Mouse (Mus musculus) lung, postnatal 36 days (tissue): Measurements from ENCODE around the gene Olfr281.

ENCODE experiments used
- DNase-seq: peaks from one replicate; pipeline ENCODE4 v3.0.0; 2022; ENCODE audit warnings: mixed read lengths

The Olfr281 gene

GRCm38 (mm10) chr15:98486433-98487021, 34.1 kb downstream of the Olfr281 start:
- DNase-seq: no peak

- DNase-seq: peak; percentile 63
Observed at GRCm38 (mm10) chr15:98491332-98491731, 38.9 kb downstream of the Olfr281 start.

DNA sequence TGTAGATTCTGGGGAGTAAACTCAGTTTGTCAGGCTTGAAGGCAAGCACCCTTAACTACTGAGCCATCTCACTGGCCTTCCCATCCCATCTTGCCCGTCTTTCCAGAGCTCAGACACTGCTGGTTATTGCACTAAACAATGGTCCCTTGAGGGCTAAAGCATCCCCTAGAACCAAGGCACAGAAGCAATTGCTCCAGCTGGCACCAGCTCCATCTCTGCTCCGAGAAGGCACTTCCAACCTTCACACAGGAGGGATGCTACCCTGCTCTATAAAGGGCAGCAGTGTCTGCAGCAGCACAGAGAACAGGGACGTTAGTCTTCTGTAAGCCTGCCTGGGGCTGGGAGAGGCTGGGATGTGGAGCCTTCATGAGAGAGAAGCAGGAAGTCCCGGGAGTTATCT, 39.7 kb downstream of the Olfr281 start, which contains the start of gene Olfr279:
Gene Olfr279, plus strand, starts transcription at position 301 of the 400 bp plus-strand sequence.
- no peak for DNase-seq

GRCm38 (mm10) chr15:98497631-98498030, 45.2 kb downstream of the Olfr281 start:
- no peak for DNase-seq

GRCm38 (mm10) chr15:98503317-98503716, 50.9 kb downstream of the Olfr281 start:
- DNase-seq: no peak

DNA sequence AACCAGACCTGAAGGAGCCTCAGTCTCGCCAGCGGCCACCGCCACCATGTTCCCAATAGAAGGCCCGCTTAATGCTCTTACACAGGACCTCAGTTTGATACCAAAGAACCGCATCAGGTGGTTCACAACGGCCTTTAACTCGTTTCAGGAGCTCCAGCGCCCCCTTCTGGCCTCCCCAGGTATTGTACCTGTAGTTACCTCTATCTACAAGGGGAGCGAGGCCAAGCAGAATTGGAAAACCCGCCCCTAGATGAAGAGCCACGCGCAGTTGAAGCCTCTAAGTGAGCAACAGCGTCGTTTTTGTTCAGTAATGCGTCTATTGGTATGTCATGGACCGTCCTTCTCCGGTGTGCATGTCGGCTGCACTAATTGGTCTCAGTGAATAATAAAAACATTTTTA, 52.1 kb downstream of the Olfr281 start:
- DNase-seq: peak; percentile 85

GRCm38 (mm10) chr15:98506253-98506957, 54.0 kb downstream of the Olfr281 start:
- peak; percentile 46 for DNase-seq

GRCm38 (mm10) chr15:98507321-98507720, 54.9 kb downstream of the Olfr281 start:
- DNase-seq: no peak

DNA sequence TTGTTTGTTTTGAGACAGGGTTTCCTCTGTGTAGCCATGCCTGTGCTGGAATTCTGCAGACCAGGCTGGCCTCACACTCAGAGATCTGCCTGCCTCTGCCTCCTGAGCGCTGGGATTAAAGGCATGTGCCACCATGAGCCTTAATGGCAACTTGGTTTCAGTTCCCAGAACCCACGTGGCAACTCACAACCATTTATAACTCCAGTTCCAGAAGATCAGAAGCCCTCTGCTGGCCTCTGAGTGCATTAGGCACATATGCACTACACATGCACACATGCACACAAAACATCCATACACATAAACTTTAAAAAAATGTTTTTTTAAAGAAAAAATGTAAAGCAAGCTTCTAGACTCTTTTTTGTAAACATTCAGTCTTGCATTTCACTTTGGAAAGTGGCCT, 57.0 kb downstream of the Olfr281 start:
- DNase-seq: no peak
